Mouse (Mus musculus): ENCODE measurements at regions not wholly inside any gene's neighbourhood (a gene's known extent, or its start where the extent isn't known, plus 50 kb on each side); places are given as distances from the start of the nearest gene placed in this dataset.

DNA sequence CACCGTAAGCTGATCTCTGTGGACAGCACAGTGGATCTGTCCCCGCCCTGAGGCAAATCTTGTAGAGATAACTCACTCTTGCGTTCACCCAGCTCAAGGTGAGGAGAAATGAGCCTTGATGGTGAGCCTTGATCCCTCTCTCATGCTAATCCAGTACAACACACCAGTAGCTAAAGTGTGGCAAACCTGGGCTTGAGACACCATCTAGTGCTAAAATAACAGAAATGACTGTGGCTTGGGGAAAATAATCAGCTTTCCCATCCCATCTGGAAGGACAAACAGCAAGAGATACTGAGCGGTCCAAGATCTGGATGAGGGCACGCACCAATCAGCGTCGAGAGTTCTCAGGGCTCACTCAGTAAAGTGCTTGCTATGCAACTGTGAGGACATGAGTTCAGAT, 50.9 kb upstream of the Cbln4 start:
- no peak overlapping the region for H3K4me3 ChIP-seq (ENCODE audit: low read depth, low read length)
- H3K9ac ChIP-seq (ENCODE audit: low read depth, low read length), result no peak overlapping the region
- H3K36me3 ChIP-seq (ENCODE audit: control insufficient read depth, insufficient read depth, low read length), result no peaks in the 10 kb centered on the region
- DNase-seq (ENCODE audit: low spot score) (no peak), ATAC-seq (replicated peaks; ENCODE audit: low FRiP score) (no peak)
- no peak overlapping the region for H3K4me2 ChIP-seq
- 81% methylated on average over 7 of the region's 7 CpGs for WGBS
- no peak overlapping the region for H3K27ac ChIP-seq (ENCODE audit: low read depth, low read length)
- H3K9me3 ChIP-seq (ENCODE audit: control insufficient read depth, low read length), result 0 out of 2 replicates have a peak, but pooled peaks cover 2% of the 10 kb centered on the region
- no peaks in the 10 kb centered on the region for H3K4me1 ChIP-seq (replicated peaks; ENCODE audit: control insufficient read depth, insufficient read depth, low read length)
- H3K27me3 ChIP-seq (replicated peaks; ENCODE audit: control insufficient read depth, insufficient read depth, low read length), result no peaks in the 10 kb centered on the region

GRCm38 (mm10) chr2:172103881-172104655, 60.8 kb upstream of the Cbln4 start:
- 72% methylated on average over 18 of the region's 18 CpGs for WGBS
- ATAC-seq (replicated peaks; ENCODE audit: low FRiP score) (no peak), DNase-seq (ENCODE audit: low spot score) (no peak)

DNA sequence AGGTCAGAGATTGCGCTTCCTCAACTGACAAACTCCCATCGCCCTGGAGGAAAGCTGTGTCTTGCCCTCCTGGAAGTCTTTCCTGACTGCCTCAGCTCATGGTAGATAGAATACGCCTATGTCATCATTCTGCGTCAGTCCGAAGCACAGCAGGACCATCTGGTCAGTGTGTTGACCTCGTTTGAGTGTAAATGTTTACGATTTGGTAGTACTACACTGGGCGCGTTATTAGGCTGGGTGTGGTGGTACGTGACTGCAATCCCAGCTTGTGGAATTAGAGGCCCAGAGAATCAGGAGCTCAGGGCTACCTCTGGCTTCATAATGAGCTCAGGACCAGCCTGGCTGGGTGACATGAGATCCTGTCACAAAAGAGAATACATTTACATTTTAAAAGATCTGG, 62.0 kb upstream of the Cbln4 start:
- no peak for DNase-seq (ENCODE audit: low spot score)

More at GRCm38 (mm10) chr2:172103881-172104655, 60.8 kb upstream of the Cbln4 start:
- Histone ChIP-seq H3K4me3 (ENCODE audit: low read depth, low read length) (no peak overlapping the region), H3K4me2 (no peak overlapping the region), H3K36me3 (ENCODE audit: control insufficient read depth, insufficient read depth, low read length) (no peaks in the 10 kb centered on the region), H3K4me1 (replicated peaks; ENCODE audit: control insufficient read depth, insufficient read depth, low read length) (no peaks in the 10 kb centered on the region), H3K27me3 (replicated peaks; ENCODE audit: control insufficient read depth, insufficient read depth, low read length) (no peaks in the 10 kb centered on the region), H3K27ac (ENCODE audit: low read depth, low read length) (no peak overlapping the region), H3K9me3 (ENCODE audit: control insufficient read depth, low read length) (no peaks in the 10 kb centered on the region), H3K9ac (ENCODE audit: low read depth, low read length) (no peak overlapping the region)

DNA sequence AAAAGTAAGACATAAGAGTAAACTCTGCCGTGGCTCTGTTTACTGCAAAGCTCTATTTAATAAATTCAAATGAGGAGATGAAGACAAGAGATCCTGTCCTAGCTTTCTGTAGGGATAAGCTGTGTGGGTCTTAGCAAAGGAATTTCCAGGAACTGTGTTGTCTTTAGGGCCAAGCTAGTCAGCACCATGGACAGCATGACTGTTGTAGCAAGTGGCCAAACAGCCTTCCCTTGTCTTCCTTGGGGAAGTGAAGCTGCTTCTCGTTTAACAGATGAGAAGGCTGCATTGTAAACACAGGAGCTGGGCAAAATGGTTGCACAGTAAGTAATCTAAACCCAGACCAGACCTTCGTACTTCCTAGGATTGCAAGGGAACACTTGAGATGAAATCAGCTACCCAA, 67.4 kb upstream of the Cbln4 start:
- ATAC-seq (replicated peaks; ENCODE audit: low FRiP score) (no peak), DNase-seq (ENCODE audit: low spot score) (no peak)
- Histone ChIP-seq H3K36me3 (ENCODE audit: control insufficient read depth, insufficient read depth, low read length) (no peaks in the 10 kb centered on the region), H3K27me3 (replicated peaks; ENCODE audit: control insufficient read depth, insufficient read depth, low read length) (no peaks in the 10 kb centered on the region), H3K27ac (ENCODE audit: low read depth, low read length) (no peak overlapping the region), H3K9me3 (ENCODE audit: control insufficient read depth, low read length) (no peaks in the 10 kb centered on the region), H3K4me1 (replicated peaks; ENCODE audit: control insufficient read depth, insufficient read depth, low read length) (no peaks in the 10 kb centered on the region), H3K4me2 (no peak overlapping the region), H3K9ac (ENCODE audit: low read depth, low read length) (no peak overlapping the region), H3K4me3 (ENCODE audit: low read depth, low read length) (no peak overlapping the region)
- WGBS, result 42% methylated on average over 3 of the region's 3 CpGs

More for the DNA sequence above, 62.0 kb upstream of the Cbln4 start:
- no peaks in the 10 kb centered on the region for H3K4me1 ChIP-seq (replicated peaks; ENCODE audit: control insufficient read depth, insufficient read depth, low read length)
- no peaks in the 10 kb centered on the region for H3K9me3 ChIP-seq (ENCODE audit: control insufficient read depth, low read length)
- no peaks in the 10 kb centered on the region for H3K36me3 ChIP-seq (ENCODE audit: control insufficient read depth, insufficient read depth, low read length)
- H3K27ac ChIP-seq (ENCODE audit: low read depth, low read length), result no peak overlapping the region
- H3K27me3 ChIP-seq (replicated peaks; ENCODE audit: control insufficient read depth, insufficient read depth, low read length), result no peaks in the 10 kb centered on the region
- 65% methylated on average over 10 of the region's 10 CpGs for WGBS
- no peak overlapping the region for H3K4me2 ChIP-seq
- no peak overlapping the region for H3K9ac ChIP-seq (ENCODE audit: low read depth, low read length)
- H3K4me3 ChIP-seq (ENCODE audit: low read depth, low read length), result no peak overlapping the region
- ATAC-seq (replicated peaks; ENCODE audit: low FRiP score), result peak; percentile 44; the same call in 1 of the 2 replicates

DNA sequence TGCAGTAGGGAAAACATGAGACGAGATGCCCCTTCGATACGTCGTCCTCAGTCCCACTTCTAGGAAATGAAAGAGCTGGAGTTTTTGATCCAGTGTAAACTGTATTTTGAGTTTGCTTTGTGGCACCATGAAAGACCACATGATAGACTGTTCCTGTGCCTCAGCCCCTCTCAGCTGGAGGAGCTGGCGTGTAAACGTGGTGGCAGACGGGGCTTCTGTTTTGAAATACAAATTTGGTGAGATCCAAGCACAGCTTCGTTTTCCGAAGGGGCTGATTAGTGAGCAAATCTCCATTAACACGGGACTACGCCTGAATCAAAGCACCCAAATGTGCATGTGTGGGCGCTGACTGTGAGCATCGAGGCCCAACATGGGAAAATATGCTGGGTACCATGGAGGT, 70.4 kb upstream of the Cbln4 start:
- no peak for DNase-seq (ENCODE audit: low spot score)
- 84% methylated on average over 13 of the region's 13 CpGs for WGBS
- no peaks in the 10 kb centered on the region for H3K36me3 ChIP-seq (ENCODE audit: control insufficient read depth, insufficient read depth, low read length)

GRCm38 (mm10) chr2:172115604-172116206, 72.4 kb upstream of the Cbln4 start:
- Histone ChIP-seq H3K9me3 (ENCODE audit: control insufficient read depth, low read length) (no peaks in the 10 kb centered on the region), H3K27me3 (replicated peaks; ENCODE audit: control insufficient read depth, insufficient read depth, low read length) (no peaks in the 10 kb centered on the region), H3K27ac (ENCODE audit: low read depth, low read length) (no peak overlapping the region), H3K36me3 (ENCODE audit: control insufficient read depth, insufficient read depth, low read length) (no peaks in the 10 kb centered on the region), H3K4me1 (replicated peaks; ENCODE audit: control insufficient read depth, insufficient read depth, low read length) (no peaks in the 10 kb centered on the region), H3K4me2 (no peak overlapping the region), H3K9ac (ENCODE audit: low read depth, low read length) (no peak overlapping the region), H3K4me3 (ENCODE audit: low read depth, low read length) (no peak overlapping the region)
- no peak for ATAC-seq (replicated peaks; ENCODE audit: low FRiP score)
- no peak for DNase-seq (ENCODE audit: low spot score)
- WGBS, result 80% methylated on average over 10 of the region's 10 CpGs

More for the DNA sequence above, 70.4 kb upstream of the Cbln4 start:
- Histone ChIP-seq H3K4me2 (no peak overlapping the region), H3K27ac (ENCODE audit: low read depth, low read length) (no peak overlapping the region), H3K9ac (ENCODE audit: low read depth, low read length) (no peak overlapping the region), H3K4me3 (ENCODE audit: low read depth, low read length) (no peak overlapping the region), H3K4me1 (replicated peaks; ENCODE audit: control insufficient read depth, insufficient read depth, low read length) (no peaks in the 10 kb centered on the region), H3K9me3 (ENCODE audit: control insufficient read depth, low read length) (no peaks in the 10 kb centered on the region), H3K27me3 (replicated peaks; ENCODE audit: control insufficient read depth, insufficient read depth, low read length) (no peaks in the 10 kb centered on the region)
- ATAC-seq (replicated peaks; ENCODE audit: low FRiP score), result no peak

- H3K4me1 ChIP-seq (replicated peaks; ENCODE audit: control insufficient read depth, insufficient read depth, low read length), result no peaks in the 10 kb centered on the region
- no peak overlapping the region for H3K4me2 ChIP-seq
- H3K9me3 ChIP-seq (ENCODE audit: control insufficient read depth, low read length), result no peaks in the 10 kb centered on the region
- WGBS, result 73% methylated on average over 2 of the region's 2 CpGs
- no peak overlapping the region for H3K9ac ChIP-seq (ENCODE audit: low read depth, low read length)
- no peak overlapping the region for H3K27ac ChIP-seq (ENCODE audit: low read depth, low read length)
- DNase-seq (ENCODE audit: low spot score) (no peak), ATAC-seq (replicated peaks; ENCODE audit: low FRiP score) (no peak)
- H3K27me3 ChIP-seq (replicated peaks; ENCODE audit: control insufficient read depth, insufficient read depth, low read length), result no peaks in the 10 kb centered on the region
- H3K4me3 ChIP-seq (ENCODE audit: low read depth, low read length), result no peak overlapping the region
- no peaks in the 10 kb centered on the region for H3K36me3 ChIP-seq (ENCODE audit: control insufficient read depth, insufficient read depth, low read length)
Observed at GRCm38 (mm10) chr2:172127517-172127916, 84.3 kb upstream of the Cbln4 start.

DNA sequence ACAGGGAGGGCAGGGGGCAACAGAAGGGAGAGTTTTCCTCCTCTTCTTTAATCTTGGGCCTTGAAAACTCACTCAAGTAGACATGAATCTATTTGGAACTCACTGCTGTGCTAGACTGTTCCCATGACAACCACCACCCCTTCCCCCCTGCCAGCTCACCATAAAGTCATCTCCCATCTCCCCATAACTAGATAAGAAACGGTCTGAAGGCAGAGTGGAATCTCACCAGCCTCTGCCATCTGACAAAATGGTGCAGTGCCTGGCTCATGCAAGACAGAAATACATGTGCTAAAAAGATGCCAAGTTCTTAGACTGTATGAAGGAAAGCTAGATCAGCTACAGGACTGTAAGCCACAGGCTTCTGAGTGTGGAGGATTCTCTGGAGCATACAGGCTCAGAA, 88.0 kb upstream of the Cbln4 start:
- H3K4me2 ChIP-seq, result no peak overlapping the region
- H3K9ac ChIP-seq (ENCODE audit: low read depth, low read length), result no peak overlapping the region
- H3K4me3 ChIP-seq (ENCODE audit: low read depth, low read length), result no peak overlapping the region
- DNase-seq (ENCODE audit: low spot score), result no peak
- 21% methylated on average over 1 of the region's 1 CpGs for WGBS
- no peaks in the 10 kb centered on the region for H3K4me1 ChIP-seq (replicated peaks; ENCODE audit: control insufficient read depth, insufficient read depth, low read length)
- no peak for ATAC-seq (replicated peaks; ENCODE audit: low FRiP score)
- no peaks in the 10 kb centered on the region for H3K36me3 ChIP-seq (ENCODE audit: control insufficient read depth, insufficient read depth, low read length)
- no peaks in the 10 kb centered on the region for H3K27me3 ChIP-seq (replicated peaks; ENCODE audit: control insufficient read depth, insufficient read depth, low read length)
- no peak overlapping the region for H3K27ac ChIP-seq (ENCODE audit: low read depth, low read length)
- no peaks in the 10 kb centered on the region for H3K9me3 ChIP-seq (ENCODE audit: control insufficient read depth, low read length)
